Mouse (Mus musculus) MEL (cell line): ENCODE results near the gene Acss2. TPM values are rescaled to one million over a fixed set of nuclear protein-coding genes. Genes with fewer than 3 reads are reported as not detected.

ENCODE experiments used
- DNase-seq: peaks from one replicate; pipeline ENCODE4 v3.0.0; 2011; ENCODE audit warnings: low read depth, low spot score
- H3K27ac ChIP-seq: 2 replicates; pipeline ENCODE4 v1.5.1; 2012; ENCODE audit warnings: low read depth, mild to moderate bottlenecking, control low read depth, low read length, moderate library complexity; ENCODE audit not compliant: control insufficient read depth
- H3K27me3 ChIP-seq, 2 experiments: fragments of 150-350 bp in 1 of 2; sonication (generic) in 1 of 2; 2 replicates each; pipeline ENCODE4 v1.6.1; 2012; ENCODE audit warnings: low read length in 2 of 2, mild to moderate bottlenecking in 2 of 2, improper control_type of control experiment in 1 of 2, moderate library complexity in 1 of 2; ENCODE audit not compliant: insufficient read depth in 2 of 2, control insufficient read depth in 1 of 2
- H3K36me3 ChIP-seq, 2 experiments: 2 replicates each; pipeline ENCODE4 v1.6.1; 2012 to 2014; ENCODE audit warnings: low read length in 2 of 2, improper control_type of control experiment in 1 of 2, inconsistent platforms in 1 of 2, mild to moderate bottlenecking in 1 of 2; ENCODE audit not compliant: insufficient read depth in 2 of 2, control insufficient read depth in 1 of 2
- H3K4me1 ChIP-seq, 2 experiments: fragments of 150-350 bp in 1 of 2; sonication (generic) in 1 of 2; 2 replicates each; pipeline ENCODE4 v1.6.1; 2012; ENCODE audit warnings: low read length in 2 of 2, improper control_type of control experiment in 1 of 2, mild to moderate bottlenecking in 1 of 2; ENCODE audit not compliant: insufficient read depth in 2 of 2, control insufficient read depth in 1 of 2
- H3K4me3 ChIP-seq, 2 experiments: fragments of 150-350 bp in 1 of 2; sonication (generic) in 1 of 2; 2 replicates each; pipeline ENCODE4 v1.5.1; 2012; ENCODE audit warnings: low read depth in 2 of 2, low read length in 2 of 2, mild to moderate bottlenecking in 2 of 2, moderate library complexity in 2 of 2, control low read depth in 1 of 2, improper control_type of control experiment in 1 of 2; ENCODE audit not compliant: control insufficient read depth in 1 of 2, insufficient read depth in 1 of 2
- H3K79me2 ChIP-seq: 2 replicates; pipeline ENCODE4 v1.6.1; 2012; ENCODE audit warnings: mild to moderate bottlenecking, low read length, moderate library complexity; ENCODE audit not compliant: control insufficient read depth, poor library complexity, insufficient read depth
- H3K9ac ChIP-seq: 2 replicates; pipeline ENCODE4 v1.6.1; 2012; ENCODE audit warnings: low read depth, mild to moderate bottlenecking, control low read depth, low read length, moderate library complexity; ENCODE audit not compliant: control insufficient read depth, poor library complexity, severe bottlenecking
- H3K9me3 ChIP-seq: fragments of 150-350 bp; sonication (generic); replicated peaks from 2 replicates; pipeline ENCODE4 v1.6.1; 2012; ENCODE audit warnings: mild to moderate bottlenecking, low read length, improper control_type of control experiment, moderate library complexity; ENCODE audit not compliant: insufficient read depth
- CHD2 ChIP-seq: IDR thresholded peaks from 2 replicates; pipeline ENCODE4 v1.6.1; 2011; ENCODE audit warnings: low read length, improper control_type of control experiment
- CTCF ChIP-seq, 3 experiments: IDR thresholded peaks in 2 of 3; conservative IDR thresholded peaks in 1 of 3; 2 replicates each; pipeline ENCODE4 v1.5.1; 2011 to 2012; ENCODE audit warnings: low read length in 3 of 3, low read depth in 2 of 3, mild to moderate bottlenecking in 2 of 3, improper control_type of control experiment in 1 of 3, inconsistent platforms in 1 of 3, mixed read lengths in 1 of 3, moderate library complexity in 1 of 3; ENCODE audit not compliant: control insufficient read depth in 1 of 3, insufficient read depth in 1 of 3, poor library complexity in 1 of 3, severe bottlenecking in 1 of 3
- ELF1 ChIP-seq: IDR thresholded peaks from 2 replicates; pipeline ENCODE4 v1.6.1; 2014; ENCODE audit warnings: low read depth, mild to moderate bottlenecking, inconsistent platforms, low read length, improper control_type of control experiment, moderate library complexity
- ETS1 ChIP-seq: IDR thresholded peaks from 2 replicates; pipeline ENCODE4 v1.6.1; 2012; ENCODE audit warnings: low read depth, mild to moderate bottlenecking, inconsistent platforms, low read length, improper control_type of control experiment, moderate library complexity
- GABPA ChIP-seq: IDR thresholded peaks from 2 replicates; pipeline ENCODE4 v1.6.1; 2012; ENCODE audit warnings: low read depth, mild to moderate bottlenecking, inconsistent platforms, low read length, improper control_type of control experiment, moderate library complexity
- GATA1 ChIP-seq: IDR thresholded peaks from 2 replicates; pipeline ENCODE4 v1.6.1; 2011; ENCODE audit warnings: low read depth, low read length, improper control_type of control experiment
- HCFC1 ChIP-seq: IDR thresholded peaks from 2 replicates; pipeline ENCODE4 v1.6.1; 2012; ENCODE audit warnings: low read depth, mild to moderate bottlenecking, inconsistent platforms, low read length, improper control_type of control experiment, moderate library complexity
- JUND ChIP-seq: IDR thresholded peaks from 2 replicates; pipeline ENCODE4 v1.6.1; 2011; ENCODE audit warnings: low read depth, mild to moderate bottlenecking, improper control_type of control experiment, low read length
- MAFK ChIP-seq: IDR thresholded peaks from 2 replicates; pipeline ENCODE4 v1.6.1; 2011; ENCODE audit warnings: low read depth, mild to moderate bottlenecking, low read length, improper control_type of control experiment, borderline replicate concordance
- MAX ChIP-seq: IDR thresholded peaks from 2 replicates; pipeline ENCODE4 v1.6.1; 2011; ENCODE audit warnings: low read length, improper control_type of control experiment
- MXI1 ChIP-seq: IDR thresholded peaks from 2 replicates; pipeline ENCODE4 v1.6.1; 2011; ENCODE audit warnings: mild to moderate bottlenecking, low read depth, low read length, improper control_type of control experiment
- MYC ChIP-seq: IDR thresholded peaks from 2 replicates; pipeline ENCODE4 v1.6.1; 2011; ENCODE audit warnings: low read depth, mild to moderate bottlenecking, low read length, improper control_type of control experiment, moderate library complexity
- NELFE ChIP-seq: IDR thresholded peaks from 2 replicates; pipeline ENCODE4 v1.6.1; 2011; ENCODE audit warnings: low read depth, low read length, improper control_type of control experiment
- POLR2AphosphoS2 ChIP-seq: IDR thresholded peaks from 2 replicates; pipeline ENCODE4 v1.6.1; 2011; ENCODE audit warnings: low read length, improper control_type of control experiment
- POLR2AphosphoS5 ChIP-seq: IDR thresholded peaks from 2 replicates; pipeline ENCODE4 v1.6.1; 2012; ENCODE audit warnings: low read depth, borderline replicate concordance, mild to moderate bottlenecking, inconsistent platforms, low read length, moderate library complexity, mixed read lengths
- RCOR1 ChIP-seq: IDR thresholded peaks from 2 replicates; pipeline ENCODE4 v1.6.1; 2012; ENCODE audit warnings: low read depth, mild to moderate bottlenecking, inconsistent platforms, low read length, improper control_type of control experiment
- SIN3A ChIP-seq: IDR thresholded peaks from 2 replicates; pipeline ENCODE4 v1.6.1; 2012; ENCODE audit warnings: low read length, improper control_type of control experiment, inconsistent platforms
- TAL1 ChIP-seq: IDR thresholded peaks from 2 replicates; pipeline ENCODE4 v1.6.1; 2012; ENCODE audit warnings: mild to moderate bottlenecking, inconsistent platforms, low read length, moderate library complexity, mixed read lengths
- TBP ChIP-seq: IDR thresholded peaks from 2 replicates; pipeline ENCODE4 v1.8.0; 2011; ENCODE audit warnings: low read depth, low read length, improper control_type of control experiment
- USF2 ChIP-seq, 2 experiments: IDR thresholded peaks; 2 replicates each; pipeline ENCODE4 v1.6.1; 2011 to 2012; ENCODE audit warnings: improper control_type of control experiment in 2 of 2, low read length in 2 of 2, borderline replicate concordance in 1 of 2, inconsistent platforms in 1 of 2, low read depth in 1 of 2, mild to moderate bottlenecking in 1 of 2; ENCODE audit not compliant: insufficient read depth in 1 of 2
- ZMIZ1 ChIP-seq: IDR thresholded peaks from 2 replicates; pipeline ENCODE4 v1.6.1; 2012; ENCODE audit warnings: low read depth, mild to moderate bottlenecking, inconsistent platforms, low read length, improper control_type of control experiment, moderate library complexity
- polyA plus RNA-seq, 2 experiments: library from polyadenylated mRNA; stranded (reverse) in 1 of 2; unstranded in 1 of 2; fragments of >175 nt in 1 of 2; fragments of >200 nt in 1 of 2; gene quantifications; 2 replicates each; pipeline versions ENCODE4 v1.2.1 to v1.2.4; 2012; ENCODE audit warnings: low replicate concordance in 2 of 2, low read depth in 1 of 2; ENCODE audit not compliant: insufficient read length in 2 of 2, insufficient read depth in 1 of 2, missing spikeins in 1 of 2
- total RNA-seq: library from RNA; depleted of rRNA; stranded (reverse); fragments of 300-350 nt; gene quantifications from 2 replicates; pipeline ENCODE4 v1.2.3, GENCODE M21; 2012

Acss2 gene
- total and polyA plus RNA-seq, 3 experiments, result 2.9 to 11.0 TPM; not detected in 1

DNA sequence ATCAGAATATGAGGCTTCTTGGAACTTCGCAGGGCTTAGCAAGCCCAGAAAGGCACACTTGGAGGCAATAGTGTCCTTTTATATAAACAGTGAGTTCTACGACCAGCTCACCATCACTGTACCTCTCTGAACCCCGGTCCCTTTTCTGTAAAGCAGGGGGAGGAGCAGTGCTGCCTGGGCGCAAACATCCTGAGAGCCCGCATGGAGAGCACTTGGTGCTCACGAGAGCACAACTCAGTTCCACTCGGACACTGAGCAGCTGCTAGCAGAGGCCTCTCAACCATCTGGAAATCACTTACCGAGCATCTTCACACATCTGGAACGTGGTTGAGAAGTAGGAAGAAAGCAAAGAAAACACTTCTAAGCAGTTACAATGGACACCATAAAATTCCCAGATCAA is 58.9 kb downstream of the Acss2 start:
- H3K36me3 ChIP-seq, result peaks cover 0 to 3% of the 10 kb centered on the region in 2 experiments; a peak in 3 of 4 replicates
- TF ChIP-seq ETS1 (no peak), ZMIZ1 (no peak), RCOR1 (no peak), JUND (no peak), ELF1 (no peak), GATA1 (no peak), NELFE (no peak), CTCF (IDR thresholded peaks at IDR 0.05 in 2 of 3, conservative IDR thresholded peaks at IDR 0.05 in 1 of 3; ENCODE audit: control insufficient read depth in 1 of 3, insufficient read depth in 1 of 3, low read depth in 2 of 3, low read length in 3 of 3, poor library complexity in 1 of 3, severe bottlenecking in 1 of 3) (no peak), HCFC1 (no peak), TBP (no peak), SIN3A (no peak), GABPA (no peak)
- peaks cover 0 to 4% of the 10 kb centered on the region in 2 experiments; a peak in 1 of 4 replicates for H3K4me1 ChIP-seq
- H3K79me2 ChIP-seq, result no peaks in the 10 kb centered on the region
- H3K9ac ChIP-seq, result no peak overlapping the region
- no peak overlapping the region for H3K4me3 ChIP-seq
- H3K27me3 ChIP-seq, result no peaks in the 10 kb centered on the region
- H3K9me3 ChIP-seq, result no peaks in the 10 kb centered on the region
- H3K27ac ChIP-seq, result no peak overlapping the region
- no peak for DNase-seq

DNA sequence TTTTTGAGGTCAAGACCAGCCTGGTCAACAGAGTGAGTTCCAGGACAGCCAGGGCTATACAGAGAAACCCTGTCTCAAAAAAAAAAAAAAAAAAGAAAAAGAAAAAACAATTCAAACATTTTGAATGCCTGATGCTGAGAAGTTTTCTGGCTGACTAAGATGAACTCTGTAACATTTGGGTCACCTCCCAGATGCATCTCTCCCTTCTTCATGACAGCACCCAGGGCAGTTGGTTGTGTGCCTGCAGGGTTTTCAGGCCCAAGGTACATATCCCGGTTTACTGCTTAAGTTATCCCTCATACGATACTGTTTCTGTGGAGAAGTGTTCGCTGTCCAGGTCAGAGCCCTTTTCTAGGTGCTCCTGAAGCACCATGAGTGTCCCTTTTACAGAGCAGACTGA is 62.6 kb downstream of the Acss2 start:
- H3K36me3 ChIP-seq, result no peaks in the 10 kb centered on the region
- H3K9ac ChIP-seq, result no peak overlapping the region
- no peaks in the 10 kb centered on the region for H3K79me2 ChIP-seq
- H3K4me1 ChIP-seq, result no peaks in the 10 kb centered on the region
- no peaks in the 10 kb centered on the region for H3K27me3 ChIP-seq
- no peaks in the 10 kb centered on the region for H3K9me3 ChIP-seq
- DNase-seq, result no peak
- TF ChIP-seq POLR2AphosphoS5 (no peak), HCFC1 (no peak), ELF1 (no peak), CHD2 (no peak), USF2 (IDR thresholded peaks at IDR 0.05; ENCODE audit: borderline replicate concordance in 1 of 2, insufficient read depth in 1 of 2, low read depth in 1 of 2, low read length in 2 of 2) (no peak), TAL1 (no peak), MAX (no peak), MXI1 (no peak), CTCF (IDR thresholded peaks at IDR 0.05 in 2 of 3, conservative IDR thresholded peaks at IDR 0.05 in 1 of 3; ENCODE audit: control insufficient read depth in 1 of 3, insufficient read depth in 1 of 3, low read depth in 2 of 3, low read length in 3 of 3, poor library complexity in 1 of 3, severe bottlenecking in 1 of 3) (no peak), ETS1 (no peak), MAFK (no peak), NELFE (no peak), MYC (no peak), POLR2AphosphoS2 (no peak)
- H3K4me3 ChIP-seq, result no peak overlapping the region
- H3K27ac ChIP-seq, result no peak overlapping the region
